Mouse (Mus musculus): ENCODE results near the gene Inka1.

DNA sequence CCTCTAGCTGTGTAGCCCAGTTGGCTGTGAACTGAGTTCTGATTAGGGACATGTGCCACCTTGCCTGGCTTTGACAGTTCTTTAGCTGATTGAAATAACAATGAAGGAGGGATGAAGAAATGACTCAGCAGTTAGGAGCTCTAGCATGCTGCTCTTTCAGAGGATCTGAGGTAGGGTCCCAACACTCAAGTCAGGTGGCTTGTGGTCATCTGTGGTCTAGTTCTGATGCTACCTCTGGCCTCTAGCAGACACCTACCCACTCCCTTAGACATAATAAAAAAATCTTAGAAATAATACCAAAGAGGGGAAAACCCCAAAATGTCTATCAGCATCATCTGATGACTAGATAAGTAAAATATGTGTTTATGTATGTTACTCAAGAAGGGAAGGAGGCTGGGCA is 24.7 kb upstream of the Inka1 start:
- no peak for TF ChIP-seq CTCF (IDR thresholded peaks at IDR 0.05; ENCODE audit: extremely low read depth, insufficient read length, insufficient replicate concordance, low read depth, low read length)
- no peak for TF ChIP-seq POLR2A (IDR thresholded peaks at IDR 0.05; ENCODE audit: low read depth, low read length)
